8 mouse cellular contexts compared by ENCODE assay signal in genomic region chr10:85387219-85388070, GRCm38 (mm10). TPM values are rescaled to one million over a fixed set of nuclear protein-coding genes. Genes with fewer than 3 reads are reported as not detected.
DNase-seq lines count a peak whose midpoint lies in the region; ATAC-seq and TF ChIP-seq lines count a peak whose summit lies in the region.

No protein-coding gene starts in this region.

- ATAC-seq in granulocyte monocyte progenitor cell, adult 5-6 weeks (replicated peaks; ENCODE audit: poor library complexity, severe bottlenecking): peak; percentile 8
- ATAC-seq in intestine, embryonic 15.5 days: peak; percentile 46
- ATAC-seq in limb, embryonic 12.5 days (ENCODE audit: insufficient number of reproducible peaks, insufficient read depth, low FRiP score, low TSS enrichment, low read depth): no peak
- peak; percentile 40 for ATAC-seq in midbrain, embryonic 15.5 days (replicated peaks)
- ATAC-seq in stomach, embryonic 16.5 days (ENCODE audit: insufficient read depth, low FRiP score): 0 out of 2 replicates have a peak, but pooled peaks have one; percentile 4

- WGBS in thymus, adult 2 months: 1% methylated on average over 78 of the region's 78 CpGs
- WGBS in intestine, embryonic 15.5 days: under 1% methylated on average over 78 of the region's 78 CpGs
- under 1% methylated on average over 78 of the region's 78 CpGs for WGBS in limb, embryonic 12.5 days
- WGBS in midbrain, embryonic 15.5 days: under 1% methylated on average over 78 of the region's 78 CpGs
- under 1% methylated on average over 78 of the region's 78 CpGs for WGBS in stomach, embryonic 16.5 days

- no peaks in the 10 kb centered on the region; the same call in 1 of the 2 replicates for H3K27me3 ChIP-seq in thymus, adult 2 months (ENCODE audit: control insufficient read depth, insufficient read depth, low read length)
- peaks cover 16% of the 10 kb centered on the region for H3K27me3 ChIP-seq in intestine, embryonic 15.5 days (replicated peaks)
- H3K27me3 ChIP-seq in limb, embryonic 12.5 days: peaks cover 17% of the 10 kb centered on the region
- no peaks in the 10 kb centered on the region for H3K27me3 ChIP-seq in midbrain, embryonic 15.5 days (replicated peaks)
- peaks cover 12% of the 10 kb centered on the region for H3K27me3 ChIP-seq in stomach, embryonic 16.5 days (ENCODE audit: control insufficient read depth, insufficient read depth, low read length)

- H3K36me3 ChIP-seq in thymus, adult 2 months (ENCODE audit: control insufficient read depth, insufficient read depth, low read length): no peaks in the 10 kb centered on the region
- H3K36me3 ChIP-seq in intestine, embryonic 15.5 days: no peaks in the 10 kb centered on the region
- no peaks in the 10 kb centered on the region for H3K36me3 ChIP-seq in limb, embryonic 12.5 days
- no peaks in the 10 kb centered on the region for H3K36me3 ChIP-seq in midbrain, embryonic 15.5 days (replicated peaks)
- no peaks in the 10 kb centered on the region for H3K36me3 ChIP-seq in stomach, embryonic 16.5 days (ENCODE audit: control insufficient read depth, insufficient read depth, low read length)

- H3K9me3 ChIP-seq in intestine, embryonic 15.5 days: no peaks in the 10 kb centered on the region
- H3K9me3 ChIP-seq in limb, embryonic 12.5 days: no peaks in the 10 kb centered on the region
- no peaks in the 10 kb centered on the region for H3K9me3 ChIP-seq in midbrain, embryonic 15.5 days
- no peaks in the 10 kb centered on the region for H3K9me3 ChIP-seq in stomach, embryonic 16.5 days (replicated peaks; ENCODE audit: control insufficient read depth, low read length)

- peak overlapping the region; percentile 62 for H3K9ac ChIP-seq in intestine, embryonic 15.5 days
- H3K9ac ChIP-seq in limb, embryonic 12.5 days (replicated peaks): peak overlapping the region; percentile 77
- H3K9ac ChIP-seq in midbrain, embryonic 15.5 days: peak overlapping the region; percentile 58
- H3K9ac ChIP-seq in stomach, embryonic 16.5 days (ENCODE audit: low read length): peak overlapping the region; percentile 71

- no peak for TF ChIP-seq POLR2A in thymus, adult 2 months (IDR thresholded peaks at IDR 0.05; ENCODE audit: control insufficient read depth, extremely low read depth, insufficient read depth, low read length, poor library complexity)

- H3K4me2 ChIP-seq in intestine, embryonic 15.5 days (replicated peaks): peak overlapping the region; percentile 96
- peak overlapping the region; percentile 99 for H3K4me2 ChIP-seq in limb, embryonic 12.5 days
- H3K4me2 ChIP-seq in midbrain, embryonic 15.5 days: peak overlapping the region; percentile 93
- H3K4me2 ChIP-seq in stomach, embryonic 16.5 days (ENCODE audit: low read depth, low read length): peak overlapping the region; percentile 99

- H3K27ac ChIP-seq in thymus, adult 2 months (ENCODE audit: control insufficient read depth, insufficient read depth, low read length): no peak overlapping the region
- 0 out of 2 replicates have a peak overlapping the region, but pooled peaks have one; percentile 45 for H3K27ac ChIP-seq in intestine, embryonic 15.5 days
- peak overlapping the region; percentile 72; the same call in 1 of the 2 replicates for H3K27ac ChIP-seq in limb, embryonic 12.5 days
- H3K27ac ChIP-seq in midbrain, embryonic 15.5 days: peak overlapping the region; percentile 76
- H3K27ac ChIP-seq in stomach, embryonic 16.5 days (ENCODE audit: low read length): peak overlapping the region; percentile 56; the same call in 1 of the 2 replicates

- peak overlapping the region; percentile 71 for H3K4me3 ChIP-seq in thymus, adult 2 months (ENCODE audit: control insufficient read depth, insufficient read depth, low read length)
- H3K4me3 ChIP-seq in intestine, embryonic 15.5 days (replicated peaks): peak overlapping the region; percentile 51
- peak overlapping the region; percentile 67 for H3K4me3 ChIP-seq in limb, embryonic 12.5 days (replicated peaks)
- H3K4me3 ChIP-seq in midbrain, embryonic 15.5 days: peak overlapping the region; percentile 61
- peak overlapping the region; percentile 66 for H3K4me3 ChIP-seq in stomach, embryonic 16.5 days (replicated peaks; ENCODE audit: low read length)

- DNase-seq in thymus, adult 2 months: peak; percentile 44
- no peak for DNase-seq in thymus, postnatal 0 days (ENCODE audit: low spot score)
- DNase-seq in embryo, embryonic 11 days: peak; percentile 69

- TF ChIP-seq CTCF in thymus, adult 2 months (IDR thresholded peaks at IDR 0.05; ENCODE audit: borderline replicate concordance, control insufficient read depth, extremely low read depth, insufficient read depth, low read length, poor library complexity): 0 out of 2 replicates have a peak, but pooled peaks have one; percentile 11

- peaks cover 21% of the 10 kb centered on the region for H3K4me1 ChIP-seq in thymus, adult 2 months (replicated peaks; ENCODE audit: control insufficient read depth, insufficient read depth, low read length)
- H3K4me1 ChIP-seq in intestine, embryonic 15.5 days (replicated peaks): peaks cover 8% of the 10 kb centered on the region
- H3K4me1 ChIP-seq in limb, embryonic 12.5 days (replicated peaks): peaks cover 29% of the 10 kb centered on the region
- H3K4me1 ChIP-seq in midbrain, embryonic 15.5 days: peaks cover 28% of the 10 kb centered on the region
- H3K4me1 ChIP-seq in stomach, embryonic 16.5 days (ENCODE audit: control insufficient read depth, insufficient read depth, low read length): 0 out of 2 replicates have a peak, but pooled peaks cover 7% of the 10 kb centered on the region

RNA-seq across cellular contexts. Expression of gene Btbd11, which starts 0.8 kb away (rescaled TPM):
- 32.0 and 32.3 TPM in 2 replicates for polyA plus RNA-seq in thymus, adult 2 months (2012; rRNA removed)
- 9.8 and 10.9 TPM in 2 replicates for polyA plus RNA-seq in thymus, postnatal 0 days (2015; fragmentation: Nextera tagmentation; extraction: Ambion mirVana)
- total RNA-seq in granulocyte monocyte progenitor cell, adult 5-6 weeks (2014; fragmentation: Nextera tagmentation): 1.3 and 3.8 TPM in 2 replicates
- total RNA-seq in granulocyte monocyte progenitor cell, adult 5-6 weeks (2017): 1.2 and 3.5 TPM in 2 replicates
- polyA plus RNA-seq in intestine, embryonic 15.5 days (2015; fragmentation: Nextera tagmentation; extraction: Ambion mirVana): 1.5 and 1.6 TPM in 2 replicates
- 12.1 and 12.4 TPM in 2 replicates for polyA plus RNA-seq in limb, embryonic 12.5 days (2016; fragmentation: Nextera tagmentation; extraction: Ambion mirVana)
- 15.7 and 17.1 TPM in 2 replicates for polyA plus RNA-seq in midbrain, embryonic 15.5 days (2015; fragmentation: Nextera tagmentation; extraction: Ambion mirVana)
- 1.9 and 2.8 TPM in 2 replicates for polyA plus RNA-seq in stomach, embryonic 16.5 days (2015; fragmentation: Nextera tagmentation; extraction: Ambion mirVana)
